Mouse (Mus musculus) lung, postnatal 0 days (tissue): Measurements from ENCODE around the gene Olfr1360.

Experiments used
- CTCF ChIP-seq: IDR thresholded peaks from 2 replicates; pipeline ENCODE4 v1.5.1; 2016; ENCODE audit warnings: antibody characterized with exemption, mild to moderate bottlenecking
- EP300 ChIP-seq: IDR thresholded peaks from 2 replicates; pipeline ENCODE4 v1.6.1; 2016; ENCODE audit warnings: antibody characterized with exemption, mild to moderate bottlenecking, control low read depth

DNA sequence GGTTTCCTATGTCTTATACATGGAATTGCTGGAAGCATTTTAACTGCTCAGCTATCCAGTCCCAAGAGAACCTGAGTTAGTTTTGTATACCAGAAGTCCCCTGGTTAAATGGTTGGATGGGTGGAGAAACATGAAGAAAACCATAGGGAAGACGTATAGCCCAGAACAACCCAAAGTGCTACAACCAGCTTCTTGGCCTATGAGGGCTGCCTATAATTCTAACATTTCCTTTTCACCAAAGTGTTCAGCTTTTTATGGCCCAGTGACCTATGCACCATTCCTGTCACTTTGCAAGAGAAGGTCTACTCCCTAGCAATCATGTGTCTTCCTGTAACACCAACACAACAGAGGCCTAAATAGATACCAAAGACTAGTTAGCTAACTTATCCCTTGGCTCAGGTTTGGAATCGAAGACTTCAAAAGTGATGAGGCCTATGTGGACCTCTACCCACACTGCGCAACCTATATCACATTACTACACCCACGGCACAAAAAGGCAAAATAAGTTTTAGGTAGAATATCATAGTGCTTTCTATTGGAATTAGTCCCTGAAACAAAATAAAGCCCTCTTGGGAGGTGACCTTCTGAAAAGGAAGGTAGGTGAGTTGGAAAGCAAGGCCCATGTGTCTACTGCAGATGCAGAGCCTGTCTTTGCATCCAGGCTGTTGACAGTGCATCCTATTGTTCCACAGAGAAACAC, 41.3 kb upstream of the Olfr1360 start:
- TF ChIP-seq CTCF: no peak
- TF ChIP-seq EP300: no peak
